Mouse (Mus musculus) right cerebral cortex, postnatal 36 days (tissue): ENCODE measurements at regions not wholly inside any gene's neighbourhood (a gene's known extent, or its start where the extent isn't known, plus 50 kb on each side); places are given as distances from the start of the nearest gene placed in this dataset.
A peak's percentile ranks its signal among the peaks of the same experiment; 100 is the strongest.

Experiments used
- DNase-seq, 2 experiments: peaks; one replicate each; pipeline ENCODE4 v3.0.0; 2022; ENCODE audit warnings: low spot score in 2 of 2, mixed read lengths in 1 of 2

- DNase-seq, result no peak
These were observed 343.8 kb upstream of the Gm10131 start for GRCm38 (mm10) chr8:34455376-34455775.

GRCm38 (mm10) chr8:34452811-34453210, 341.3 kb upstream of the Gm10131 start:
- DNase-seq, result no peak

- DNase-seq, result no peak
These were observed 339.9 kb upstream of the Gm10131 start for GRCm38 (mm10) chr8:34451211-34452000.

- DNase-seq, result no peak
These were observed 338.0 kb upstream of the Gm10131 start for GRCm38 (mm10) chr8:34449391-34450044.

- no peak for DNase-seq
These were observed 336.6 kb upstream of the Gm10131 start for GRCm38 (mm10) chr8:34447880-34448830.

GRCm38 (mm10) chr8:34442688-34443087, 331.2 kb upstream of the Gm10131 start:
- no peak for DNase-seq

- DNase-seq, result no peak
These were observed 330.2 kb upstream of the Gm10131 start for GRCm38 (mm10) chr8:34441756-34442155.

- DNase-seq, result no peak
These were observed 329.2 kb upstream of the Gm10131 start for GRCm38 (mm10) chr8:34440771-34441170.

- no peak for DNase-seq
These were observed 327.2 kb upstream of the Gm10131 start for GRCm38 (mm10) chr8:34438771-34439170.

GRCm38 (mm10) chr8:34431985-34432384, 320.4 kb upstream of the Gm10131 start:
- no peak for DNase-seq

GRCm38 (mm10) chr8:34429231-34429630, 317.7 kb upstream of the Gm10131 start:
- no peak for DNase-seq

- DNase-seq, result no peak
These were observed 290.0 kb upstream of the Gm10131 start for GRCm38 (mm10) chr8:34401571-34401970.

GRCm38 (mm10) chr8:34398914-34399813, 287.6 kb upstream of the Gm10131 start:
- DNase-seq, result no peak

GRCm38 (mm10) chr8:34397583-34398411, 286.3 kb upstream of the Gm10131 start:
- peak in 1 of 2 experiments; percentile 47 for DNase-seq

GRCm38 (mm10) chr8:34397225-34397582, 285.7 kb upstream of the Gm10131 start:
- DNase-seq, result no peak

- DNase-seq, result peak; percentile 67 to 78
These were observed 281.7 kb upstream of the Gm10131 start for GRCm38 (mm10) chr8:34392981-34393828.

- DNase-seq, result peak; percentile 69 to 80
These were observed 280.9 kb upstream of the Gm10131 start for GRCm38 (mm10) chr8:34392208-34392980.

- DNase-seq, result no peak
These were observed 274.4 kb upstream of the Gm10131 start for GRCm38 (mm10) chr8:34385806-34386439.
